Mouse (Mus musculus) kidney, adult 2 months (tissue): ENCODE measurements around the gene Arf5.

ENCODE experiments used
- CTCF ChIP-seq: fragments of 200-500 bp; conservative IDR thresholded peaks from 2 replicates; pipeline ENCODE4 v1.5.1; 2011; ENCODE audit warnings: low read depth, mild to moderate bottlenecking, control low read depth, low read length, moderate library complexity, mixed read lengths; ENCODE audit not compliant: insufficient read depth, insufficient read length
- POLR2A ChIP-seq: fragments of 200-500 bp; IDR thresholded peaks from one replicate; pipeline ENCODE4 v1.6.1; 2011; ENCODE audit warnings: low read depth, low read length, control low read depth

DNA sequence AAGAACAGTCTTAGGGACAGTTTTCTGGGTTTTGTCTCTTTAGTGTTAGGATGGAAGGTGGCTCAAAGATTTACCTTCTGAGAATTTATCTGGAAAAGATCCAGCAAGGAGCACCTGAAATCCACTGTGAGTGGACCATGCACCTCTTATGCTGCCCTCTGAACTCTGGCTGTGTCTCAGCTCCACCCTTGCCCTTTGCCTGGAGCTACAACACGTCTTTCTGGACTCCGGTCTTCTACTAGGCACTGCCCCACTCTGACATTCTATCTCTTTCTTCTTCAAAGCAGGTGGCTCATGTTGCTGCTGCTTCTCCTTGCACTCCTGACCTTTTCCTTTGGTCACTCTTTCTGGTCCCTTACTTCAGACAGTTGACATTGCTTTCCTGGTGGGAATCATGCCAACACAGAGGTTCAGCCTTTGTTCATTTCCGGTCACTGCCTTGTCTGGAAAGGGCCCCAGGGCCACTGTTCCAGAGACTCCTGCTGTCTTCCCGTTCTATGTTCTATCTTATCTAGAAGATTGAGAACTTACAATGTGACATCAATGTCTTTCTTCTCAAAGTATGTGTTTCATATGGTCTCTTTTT lies 46.8 kb downstream of the Arf5 start:
- TF ChIP-seq POLR2A (no peak), CTCF (no peak)
